Mouse (Mus musculus) kidney, adult 18-20 months (tissue): ENCODE measurements around the gene Gast.
"Not testable (repeated sequence)": the region's sequence is repeated elsewhere in the genome, so short reads cannot be mapped to it uniquely, and the experiment has no call there.

Source experiments
- DNase-seq: peaks from one replicate; pipeline ENCODE4 v3.0.0; 2021

Gast gene

GRCm38 (mm10) chr11:100320701-100321410 is 13.4 kb upstream of the Gast start:
- DNase-seq: not testable (repeated sequence)

DNA sequence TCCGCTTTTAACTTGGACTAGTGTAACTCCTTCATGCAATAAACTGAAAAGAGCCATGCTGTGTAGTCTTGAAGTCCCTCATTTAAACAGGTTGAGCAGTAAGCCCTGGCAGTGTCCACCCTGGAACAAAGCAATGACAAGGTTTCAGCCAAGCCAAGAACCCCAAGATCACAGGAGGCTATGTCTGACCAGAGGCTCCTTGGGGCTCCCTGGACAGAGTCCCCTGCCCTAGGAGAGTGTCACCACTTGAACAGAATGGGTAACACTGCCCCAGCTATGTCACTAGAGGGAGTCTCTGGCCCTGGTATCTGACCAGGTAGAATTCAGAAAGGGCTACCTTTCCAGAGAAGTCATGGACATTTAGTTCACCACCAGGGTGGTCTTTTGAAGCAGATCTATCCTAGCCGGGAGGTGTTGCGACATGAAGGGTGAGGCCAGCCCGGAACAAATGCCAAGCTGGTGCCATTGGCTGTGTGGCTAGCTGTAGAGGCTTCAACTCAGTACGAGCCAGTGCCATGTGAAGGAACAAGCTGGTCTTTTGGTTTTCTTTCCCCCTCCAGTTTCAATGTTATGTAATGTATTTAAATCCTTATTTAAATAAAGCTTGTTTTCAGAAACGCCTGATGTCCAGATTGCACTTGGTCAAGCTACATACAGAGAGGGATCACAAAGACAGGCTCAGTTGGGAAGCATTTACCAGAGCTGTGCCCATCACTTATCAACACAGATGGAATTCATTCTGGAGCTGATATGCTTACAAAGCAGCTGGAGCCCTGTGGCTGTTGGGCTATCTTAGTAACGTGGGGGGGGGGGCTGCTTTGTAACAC is 12.5 kb upstream of the Gast start:
- DNase-seq: not testable (repeated sequence)

DNA sequence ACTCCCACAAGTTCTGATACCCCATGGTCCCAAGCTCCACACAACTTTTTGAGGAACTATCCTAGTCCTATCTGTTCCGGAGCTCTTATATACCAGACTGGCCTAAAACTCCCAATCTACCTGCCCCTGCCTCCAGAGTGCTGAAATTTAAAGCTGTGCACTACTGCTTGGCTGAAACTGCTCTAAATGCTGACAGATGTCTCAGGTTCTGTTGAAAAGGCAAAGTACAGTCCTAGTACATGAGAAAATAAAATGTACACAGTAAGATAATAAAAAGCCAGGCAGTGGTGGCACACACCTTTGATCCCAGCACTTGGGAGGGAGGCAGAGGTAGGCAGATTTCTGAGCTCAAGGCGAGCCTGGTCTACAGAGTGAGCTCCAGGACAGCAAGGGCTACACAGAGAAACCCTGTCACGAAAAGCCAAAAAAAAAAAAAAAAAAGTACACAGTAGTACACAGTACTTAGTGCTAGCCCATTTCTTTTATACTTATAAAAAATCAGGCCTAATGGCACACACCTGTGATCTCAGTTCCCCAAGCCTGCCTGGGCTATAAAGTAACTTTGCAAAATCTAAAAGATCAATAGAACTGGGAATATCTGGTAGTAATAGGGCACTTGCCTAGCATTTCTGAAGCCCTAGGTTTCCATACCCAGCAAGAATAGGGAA is 11.5 kb upstream of the Gast start:
- DNase-seq: no peak

DNA sequence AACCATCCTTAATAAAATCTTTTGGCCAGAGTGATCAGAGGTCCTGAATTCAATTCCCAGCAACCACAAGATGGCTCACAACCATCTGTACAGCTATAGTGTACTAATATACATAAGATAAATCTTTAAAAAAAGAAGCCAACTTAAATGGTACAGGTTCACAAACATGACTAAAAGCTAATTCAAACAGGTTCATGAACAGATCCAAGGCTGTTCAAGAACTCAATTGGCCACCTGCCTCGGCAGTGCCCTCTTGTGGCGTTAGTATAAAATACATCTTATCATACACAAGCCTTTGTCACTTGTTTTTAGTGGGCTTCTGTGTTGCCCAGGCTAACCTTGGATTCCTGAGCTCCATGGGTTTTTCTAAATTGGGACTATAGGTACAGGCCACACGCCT is 10.6 kb upstream of the Gast start:
- peak; percentile 50 for DNase-seq

- DNase-seq: no peak
Measured at GRCm38 (mm10) chr11:100325062-100325629, 9.1 kb upstream of the Gast start.

DNA sequence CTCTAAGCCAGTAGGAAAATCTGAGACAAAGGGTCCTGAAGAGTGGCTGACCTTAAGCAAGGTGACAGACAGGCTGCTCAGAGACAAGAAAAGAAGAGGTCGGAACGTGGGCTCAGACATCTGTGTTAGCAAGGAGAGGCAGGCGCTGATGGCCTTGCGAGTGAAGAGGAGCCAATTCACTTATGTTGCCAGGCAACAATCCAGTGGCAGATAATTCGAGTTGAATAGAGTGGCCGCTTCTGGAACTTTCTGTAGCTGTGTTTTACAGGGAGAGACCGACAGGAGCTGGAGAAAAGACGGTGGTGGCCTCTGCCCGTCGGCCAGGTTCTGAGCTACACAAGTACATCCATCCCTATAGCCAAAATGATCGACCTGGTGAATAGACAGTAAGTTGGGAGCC is 6.9 kb upstream of the Gast start:
- no peak for DNase-seq

- no peak for DNase-seq
Measured at GRCm38 (mm10) chr11:100327761-100328160, 6.4 kb upstream of the Gast start.

- no peak for DNase-seq
Measured at GRCm38 (mm10) chr11:100330235-100330634, 4.0 kb upstream of the Gast start.

DNA sequence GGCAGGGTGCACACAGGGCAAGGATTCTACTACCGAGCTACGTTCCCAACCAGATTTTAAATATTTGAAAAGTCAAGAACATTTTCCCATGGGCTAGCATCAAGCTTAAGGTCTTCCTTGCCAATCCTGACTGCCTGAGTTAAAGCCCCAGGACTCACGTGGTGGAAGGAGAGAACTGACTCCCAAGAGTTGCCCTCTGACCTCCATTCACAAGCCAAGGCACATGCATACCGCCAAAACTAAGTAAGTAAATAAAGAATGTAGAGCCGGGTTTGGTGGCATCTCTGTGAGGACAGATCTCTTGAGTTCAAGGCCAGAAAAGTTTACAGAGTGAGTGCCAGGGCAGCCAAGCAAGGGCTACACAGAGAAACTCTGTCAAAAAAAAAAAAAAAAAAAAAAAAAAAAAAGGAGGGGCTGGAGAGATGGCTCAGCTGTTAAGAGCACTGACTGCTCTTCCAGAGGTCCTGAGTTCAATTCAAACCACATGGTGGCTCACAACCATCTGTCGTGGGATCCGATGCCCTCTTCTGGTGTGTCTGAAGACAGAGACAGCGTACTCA is 3.3 kb upstream of the Gast start:
- DNase-seq: not testable (repeated sequence)

GRCm38 (mm10) chr11:100332766-100333515 is 1.3 kb upstream of the Gast start:
- no peak for DNase-seq

DNA sequence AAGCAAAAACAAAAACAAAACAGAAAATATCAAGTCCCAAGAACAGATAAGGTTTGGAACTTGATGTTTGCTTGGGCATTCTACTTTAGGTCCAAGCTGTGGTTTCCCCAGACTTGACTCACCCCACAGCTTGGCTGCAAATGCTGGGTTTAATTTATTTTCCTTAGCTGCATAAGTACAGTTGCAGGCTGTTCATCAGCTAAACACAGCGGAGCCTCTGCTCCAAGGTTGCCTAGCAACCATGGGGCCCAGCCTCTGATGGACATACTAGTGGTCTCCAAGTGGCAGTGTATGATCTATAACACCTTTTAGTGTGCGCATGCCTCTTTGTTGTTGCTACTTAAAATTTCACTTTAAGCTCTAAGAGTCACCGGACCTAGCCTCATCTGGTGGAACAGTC is 1.5 kb downstream of the Gast start:
- no peak for DNase-seq

DNA sequence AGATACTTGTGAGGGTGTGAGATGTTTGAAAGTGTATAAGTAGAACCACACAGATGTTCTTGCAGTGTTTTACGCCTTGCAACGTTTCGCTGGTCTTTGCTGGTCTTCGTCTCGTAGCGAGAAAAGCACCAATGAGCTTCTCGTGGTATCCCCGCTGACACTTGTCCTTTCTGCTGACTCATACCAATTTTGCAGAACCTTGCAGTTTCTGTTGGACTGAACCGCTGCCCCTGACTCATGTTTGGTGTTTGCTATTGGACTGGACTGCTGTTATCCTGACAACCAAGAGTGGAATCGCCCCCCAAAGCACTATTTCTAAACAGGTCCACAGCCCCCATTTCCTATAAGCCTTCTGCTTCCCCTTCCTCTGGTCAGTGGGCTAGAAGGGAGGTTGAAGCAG is 10.1 kb downstream of the Gast start:
- DNase-seq: no peak

DNA sequence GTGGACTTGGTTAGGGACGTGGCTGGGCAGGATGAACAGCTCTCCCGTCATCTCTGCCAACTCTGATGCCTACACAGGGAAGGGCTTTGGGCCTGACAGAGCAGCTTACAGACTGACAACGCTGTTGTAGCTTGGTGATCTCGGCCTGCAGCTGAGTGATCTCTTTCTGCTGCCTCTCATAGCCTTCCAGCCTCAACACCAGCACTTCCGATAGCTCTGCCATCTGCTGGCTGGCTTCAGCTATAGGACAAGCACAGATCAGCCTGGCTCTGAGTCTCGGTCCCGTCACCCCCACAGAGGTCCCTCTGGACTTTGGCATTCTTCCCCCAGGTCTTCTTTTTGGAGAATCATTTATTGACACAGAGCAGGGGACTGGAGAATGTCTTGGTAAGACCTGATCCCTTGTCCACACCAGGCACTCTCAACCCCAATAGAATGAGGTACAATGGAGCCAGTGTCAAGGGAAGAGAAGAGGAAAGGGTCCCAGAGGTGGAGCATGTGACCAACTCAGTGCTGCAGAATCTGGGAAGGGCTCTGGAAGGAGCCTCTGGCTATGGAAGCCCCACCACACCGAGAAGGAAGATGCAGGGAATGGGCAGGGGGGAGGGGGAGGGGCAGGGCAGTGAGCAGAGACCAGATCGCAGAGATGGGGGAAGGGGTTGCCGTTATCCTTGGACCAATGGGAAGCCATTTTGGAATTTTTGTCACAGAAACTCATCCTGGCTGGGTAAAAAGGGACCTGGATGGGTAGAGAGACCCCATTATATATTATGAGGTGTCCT is 18.1 kb downstream of the Gast start:
- DNase-seq: no peak

- DNase-seq: peak; percentile 43
Measured at GRCm38 (mm10) chr11:100355151-100355951, 21.1 kb downstream of the Gast start.

- peak; percentile 81 for DNase-seq
Measured at GRCm38 (mm10) chr11:100355972-100356818, 22.0 kb downstream of the Gast start, which contains the start of gene Hap1. TSS of gene Hap1 (minus strand) at chr11:100356128.

DNA sequence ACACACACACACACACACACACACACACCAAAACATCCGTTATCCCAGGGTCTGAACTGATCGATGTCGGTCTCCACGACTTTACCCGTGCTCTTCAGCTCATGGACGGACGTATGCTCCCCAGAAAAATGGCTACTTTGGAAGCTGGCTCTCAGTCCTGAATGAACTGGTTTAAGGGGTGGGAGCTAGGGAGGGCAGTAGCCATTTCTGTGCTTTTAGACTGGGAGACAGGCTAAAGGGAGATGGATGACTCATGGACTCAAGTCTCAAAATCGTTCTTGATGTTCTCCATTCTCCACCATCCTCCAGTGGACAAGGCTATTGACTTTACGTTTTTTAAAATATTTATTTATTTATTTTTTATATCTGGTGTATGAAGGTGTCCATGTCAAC is 22.6 kb downstream of the Gast start:
- no peak for DNase-seq

DNA sequence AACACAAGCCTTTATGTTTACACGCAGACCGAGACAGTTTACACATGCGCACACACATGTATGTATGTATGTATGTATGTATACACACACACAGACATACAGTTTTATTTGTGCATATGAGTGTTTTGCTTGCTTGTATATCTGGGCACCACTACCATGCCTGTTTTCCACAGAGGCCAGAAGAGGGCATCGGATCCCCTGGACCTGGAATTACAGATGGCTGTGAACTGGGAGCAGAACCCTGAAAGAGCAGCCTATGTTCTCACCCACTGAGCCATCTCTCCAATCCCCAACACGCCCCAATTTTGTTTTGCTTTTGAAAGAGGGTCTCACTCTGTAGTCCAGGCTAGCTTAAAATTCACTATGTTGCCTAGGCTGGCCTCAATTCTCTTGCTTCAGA is 23.2 kb downstream of the Gast start:
- DNase-seq: no peak

- DNase-seq: no peak
Measured at GRCm38 (mm10) chr11:100360175-100360574, 26.0 kb downstream of the Gast start.

DNA sequence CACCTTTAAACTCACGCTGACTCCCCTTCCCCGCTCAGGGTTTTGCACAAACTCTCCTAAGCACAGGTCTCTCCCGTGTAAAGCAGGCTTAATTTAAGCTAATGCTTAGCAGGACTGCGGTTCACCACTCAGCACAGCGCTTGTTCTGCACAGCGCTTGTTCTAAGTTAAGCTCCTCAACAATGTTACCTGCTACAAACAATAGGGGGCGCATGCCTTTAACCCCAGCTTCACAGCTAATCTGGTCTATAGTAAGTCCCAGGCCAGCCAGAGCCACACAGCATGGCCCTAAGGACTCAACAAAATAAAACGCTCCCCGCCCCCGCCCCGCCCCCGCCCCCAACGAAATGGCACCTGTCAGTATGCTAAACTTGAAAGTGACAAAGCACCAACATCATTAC is 26.9 kb downstream of the Gast start:
- not testable (repeated sequence) for DNase-seq
